Mouse (Mus musculus): Measurements from ENCODE around the gene Aim2. TPM values are rescaled to one million over a fixed set of nuclear protein-coding genes. Genes with fewer than 3 reads are reported as not detected.
"Not testable (repeated sequence)": the region's sequence is repeated elsewhere in the genome, so short reads cannot be mapped to it uniquely, and the experiment has no call there.

Aim2 gene
- 2.4 and 4.0 TPM in 2 replicates for polyA plus RNA-seq (2016; fragmentation: Nextera tagmentation; extraction: Ambion mirVana)

DNA sequence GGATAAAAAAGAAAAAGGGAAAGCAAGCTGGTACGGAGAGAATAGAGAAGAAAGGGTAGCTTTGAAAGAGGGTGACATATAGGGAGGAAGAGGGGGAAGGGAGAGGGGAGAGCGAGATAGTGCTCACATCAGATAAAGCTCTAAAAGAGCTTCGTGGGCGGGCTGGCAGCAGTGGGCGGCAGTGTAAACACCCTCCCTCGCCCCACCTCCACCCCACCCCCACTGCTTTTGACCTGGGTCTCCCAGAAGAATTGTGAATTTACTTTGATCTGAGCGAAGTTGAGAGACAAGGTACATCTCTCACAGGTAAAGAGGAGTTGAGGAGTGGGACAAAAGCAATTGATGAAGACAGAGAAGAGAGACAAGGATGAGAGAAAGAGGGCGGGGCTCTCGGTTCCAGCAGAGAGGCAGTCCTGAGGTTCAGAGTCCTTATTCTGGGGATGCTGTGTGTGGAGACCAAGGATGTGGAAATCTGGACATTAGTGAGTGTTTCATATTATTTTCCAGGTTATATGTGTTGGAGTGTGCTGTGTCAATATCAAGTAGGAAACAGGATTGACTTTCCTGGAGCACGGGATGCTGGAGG, at the start of gene Aim2:
Gene Aim2, plus strand, starts transcription at position 508 of the 586 bp plus-strand sequence.
- H3K4me2 ChIP-seq (replicated peaks), result peak within 1 kb of the TSS; percentile 46
- no peaks in the 10 kb centered on the region for H3K9me3 ChIP-seq
- no peak within 1 kb of the TSS for H3K27ac ChIP-seq
- no peak for ATAC-seq (ENCODE audit: insufficient number of reproducible peaks, insufficient read depth, low FRiP score, low TSS enrichment)
- H3K36me3 ChIP-seq, result no peaks in the 10 kb centered on the region
- H3K9ac ChIP-seq, result no peak within 1 kb of the TSS
- peak within 1 kb of the TSS; percentile 27 for H3K4me3 ChIP-seq
- H3K4me1 ChIP-seq, result peaks cover 10% of the 10 kb centered on the region; the same call in 1 of the 2 replicates
- WGBS, result 9% methylated on average over 10 of the region's 10 CpGs
- no peaks in the 10 kb centered on the region for H3K27me3 ChIP-seq

DNA sequence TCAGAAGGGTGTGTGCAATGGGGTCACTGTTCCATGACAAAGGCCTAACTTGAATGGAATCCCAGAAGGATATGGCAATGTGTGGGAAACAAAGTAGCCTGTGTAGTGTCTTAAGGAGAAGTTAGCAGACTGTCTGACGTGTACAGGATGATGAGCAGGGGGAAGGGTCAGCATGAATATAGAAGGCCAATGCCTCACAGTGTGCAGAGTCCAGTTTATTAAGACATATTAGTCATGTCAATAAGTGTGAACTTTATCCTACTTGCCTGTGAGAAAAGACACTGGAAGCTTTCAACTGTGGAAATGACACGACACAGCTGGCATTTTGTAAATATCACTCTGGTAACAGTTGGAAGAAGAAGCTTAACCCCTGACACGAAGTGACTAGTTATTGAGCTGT, 47.9 kb upstream of the Aim2 start:
- not testable (repeated sequence) for H3K4me1 ChIP-seq; ATAC-seq (ENCODE audit: insufficient number of reproducible peaks, insufficient read depth, low FRiP score, low TSS enrichment); H3K27me3 ChIP-seq; H3K9me3 ChIP-seq; H3K36me3 ChIP-seq; H3K4me3 ChIP-seq; H3K4me2 ChIP-seq (replicated peaks); H3K27ac ChIP-seq; H3K9ac ChIP-seq
- WGBS, result 60% methylated on average over 3 of the region's 3 CpGs

DNA sequence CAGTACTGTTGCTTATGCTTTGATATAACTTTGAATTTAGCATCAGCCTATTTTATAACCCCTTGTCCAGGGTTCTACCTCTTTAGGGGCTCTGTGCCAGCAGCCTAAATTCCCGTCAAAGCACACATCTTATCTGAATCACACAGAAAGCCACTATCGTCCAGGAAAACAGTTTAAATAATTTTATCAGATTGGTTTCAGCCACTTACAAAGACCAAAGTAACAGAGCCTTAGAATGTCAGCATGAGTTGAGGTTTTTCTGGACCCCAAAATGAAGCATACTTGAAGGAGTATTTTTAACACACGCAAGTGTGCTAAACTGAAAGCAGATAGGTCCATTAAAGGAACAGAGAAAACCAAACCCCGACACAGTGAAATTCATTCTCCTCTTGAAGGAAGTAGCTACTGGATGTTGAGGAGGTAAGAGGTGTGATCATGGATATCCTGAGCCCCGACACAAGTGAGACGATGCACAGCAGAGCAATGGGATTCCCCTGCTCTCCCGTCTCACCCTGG, 37.1 kb upstream of the Aim2 start:
- H3K27me3 ChIP-seq; H3K4me2 ChIP-seq (replicated peaks); ATAC-seq (ENCODE audit: insufficient number of reproducible peaks, insufficient read depth, low FRiP score, low TSS enrichment); H3K36me3 ChIP-seq; H3K4me3 ChIP-seq; H3K27ac ChIP-seq; H3K9ac ChIP-seq; H3K9me3 ChIP-seq; H3K4me1 ChIP-seq: not testable (repeated sequence)
- 78% methylated on average over 7 of the region's 7 CpGs for WGBS

DNA sequence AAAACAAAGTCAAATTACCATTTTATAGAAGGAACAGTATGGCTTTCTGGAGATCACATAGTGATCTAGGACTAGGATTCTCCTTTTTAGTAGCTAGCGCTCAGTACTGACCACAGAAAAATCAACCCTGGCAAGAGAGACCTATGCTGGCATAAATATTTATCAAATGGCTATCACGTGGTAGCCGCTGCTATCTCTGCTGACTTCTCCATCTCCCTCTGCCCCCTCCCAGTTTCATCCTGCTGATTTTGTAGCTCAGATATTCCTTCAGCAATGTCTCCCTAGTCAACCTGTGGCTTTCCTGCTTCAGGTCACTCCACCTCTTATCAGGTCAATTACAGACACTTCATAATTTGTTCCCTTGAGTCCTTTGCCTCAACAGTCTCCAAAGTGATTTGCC, 35.0 kb upstream of the Aim2 start:
- no peak for ATAC-seq (ENCODE audit: insufficient number of reproducible peaks, insufficient read depth, low FRiP score, low TSS enrichment)
- H3K36me3 ChIP-seq, result no peaks in the 10 kb centered on the region
- no peak overlapping the region for H3K4me3 ChIP-seq
- no peaks in the 10 kb centered on the region for H3K4me1 ChIP-seq
- H3K27ac ChIP-seq, result no peak overlapping the region
- H3K9me3 ChIP-seq, result no peaks in the 10 kb centered on the region
- H3K9ac ChIP-seq, result no peak overlapping the region
- no peak overlapping the region for H3K4me2 ChIP-seq (replicated peaks)
- 88% methylated on average over 3 of the region's 3 CpGs for WGBS
- no peaks in the 10 kb centered on the region for H3K27me3 ChIP-seq

DNA sequence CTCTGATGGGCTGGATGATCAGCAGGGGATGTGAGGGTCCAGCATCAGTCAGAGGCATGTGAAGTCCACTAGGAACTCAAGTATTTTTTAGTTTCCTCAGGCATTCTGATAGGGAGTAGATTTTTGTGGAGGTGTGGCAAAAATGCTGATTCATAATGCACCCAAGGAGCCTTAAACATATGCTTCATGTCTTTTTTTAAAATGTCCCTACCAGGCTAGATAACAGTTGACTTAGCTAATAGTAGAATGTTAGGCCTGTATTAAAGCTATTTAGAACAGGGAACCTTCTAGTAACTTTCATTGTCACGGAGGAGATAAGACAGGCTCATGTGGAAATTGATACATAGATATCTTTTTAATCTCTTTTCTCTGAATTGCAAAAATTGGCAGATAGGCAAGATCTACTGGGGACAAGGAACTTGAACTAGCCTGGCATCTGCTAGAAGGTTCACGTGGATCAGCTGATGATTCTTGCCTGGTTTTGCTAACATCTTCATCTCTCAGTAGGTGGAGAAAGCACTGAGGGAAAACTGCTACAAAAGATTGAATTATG, 32.7 kb upstream of the Aim2 start:
- Histone ChIP-seq H3K36me3 (no peaks in the 10 kb centered on the region), H3K4me1 (no peaks in the 10 kb centered on the region), H3K9ac (no peak overlapping the region), H3K4me3 (no peak overlapping the region), H3K27me3 (no peaks in the 10 kb centered on the region), H3K9me3 (no peaks in the 10 kb centered on the region), H3K4me2 (replicated peaks) (no peak overlapping the region), H3K27ac (no peak overlapping the region)
- ATAC-seq (ENCODE audit: insufficient number of reproducible peaks, insufficient read depth, low FRiP score, low TSS enrichment), result no peak
- WGBS, result 88% methylated on average over 2 of the region's 2 CpGs

DNA sequence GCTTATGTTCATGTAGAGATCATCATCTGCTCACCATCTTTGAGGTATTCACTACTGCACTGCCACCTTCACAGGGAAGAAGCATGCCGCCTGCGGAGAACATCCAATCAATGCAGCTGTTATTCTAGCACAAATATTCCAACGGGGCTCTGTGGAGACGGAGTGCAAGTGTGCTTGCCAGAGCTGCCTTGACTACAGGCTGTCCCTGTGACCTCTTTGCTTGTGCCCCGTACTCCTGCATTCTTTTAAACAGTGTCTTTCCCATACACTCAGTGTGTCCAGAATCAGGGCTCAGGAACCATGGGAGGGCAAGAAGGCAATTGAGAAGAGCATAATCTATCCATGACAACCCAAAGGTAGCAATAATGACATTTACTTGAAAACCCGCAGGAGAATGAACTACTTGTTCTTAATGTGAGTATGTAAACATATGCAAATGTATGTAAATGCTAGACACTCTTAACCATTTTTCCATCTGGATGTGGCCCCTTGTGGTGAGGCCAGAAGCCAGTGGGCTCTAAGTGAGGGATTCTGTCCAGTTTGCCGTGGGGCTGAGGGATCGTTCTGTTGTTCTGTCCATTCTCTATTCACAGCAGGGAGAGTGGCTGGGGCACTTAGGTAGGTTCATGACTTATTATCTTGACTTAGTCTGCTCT, 29.0 kb upstream of the Aim2 start:
- no peaks in the 10 kb centered on the region for H3K27me3 ChIP-seq
- no peak for ATAC-seq (ENCODE audit: insufficient number of reproducible peaks, insufficient read depth, low FRiP score, low TSS enrichment)
- no peak overlapping the region for H3K9ac ChIP-seq
- no peaks in the 10 kb centered on the region for H3K9me3 ChIP-seq
- H3K4me2 ChIP-seq (replicated peaks), result no peak overlapping the region
- no peak overlapping the region for H3K4me3 ChIP-seq
- no peaks in the 10 kb centered on the region for H3K36me3 ChIP-seq
- H3K27ac ChIP-seq, result no peak overlapping the region
- no peaks in the 10 kb centered on the region for H3K4me1 ChIP-seq
- 75% methylated on average over 8 of the region's 8 CpGs for WGBS

DNA sequence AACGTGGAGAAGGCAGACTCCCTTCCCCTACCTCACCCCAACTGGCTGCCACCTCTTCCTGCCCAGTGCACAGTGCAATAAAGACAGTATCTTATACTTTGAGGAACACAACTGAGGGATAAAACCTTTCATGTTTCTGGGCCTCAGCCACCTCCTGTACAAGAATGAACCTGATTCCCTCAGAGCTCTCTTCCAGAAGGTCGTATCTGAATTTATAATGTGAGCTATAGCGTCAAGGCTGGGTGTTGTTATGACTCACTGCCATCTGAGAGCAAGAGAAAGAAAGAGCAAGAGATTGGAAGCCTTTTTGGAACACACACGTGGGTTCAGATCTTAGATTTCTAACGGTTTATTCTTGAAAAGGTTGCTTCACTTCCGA, 28.4 kb upstream of the Aim2 start:
- Histone ChIP-seq H3K9ac (no peak overlapping the region), H3K27me3 (no peaks in the 10 kb centered on the region), H3K27ac (no peak overlapping the region), H3K9me3 (no peaks in the 10 kb centered on the region), H3K4me3 (no peak overlapping the region), H3K4me1 (no peaks in the 10 kb centered on the region), H3K36me3 (no peaks in the 10 kb centered on the region), H3K4me2 (replicated peaks) (no peak overlapping the region)
- no peak for ATAC-seq (ENCODE audit: insufficient number of reproducible peaks, insufficient read depth, low FRiP score, low TSS enrichment)
- whole genome bisulfite sequencing, result 72% methylated on average over 6 of the region's 6 CpGs

DNA sequence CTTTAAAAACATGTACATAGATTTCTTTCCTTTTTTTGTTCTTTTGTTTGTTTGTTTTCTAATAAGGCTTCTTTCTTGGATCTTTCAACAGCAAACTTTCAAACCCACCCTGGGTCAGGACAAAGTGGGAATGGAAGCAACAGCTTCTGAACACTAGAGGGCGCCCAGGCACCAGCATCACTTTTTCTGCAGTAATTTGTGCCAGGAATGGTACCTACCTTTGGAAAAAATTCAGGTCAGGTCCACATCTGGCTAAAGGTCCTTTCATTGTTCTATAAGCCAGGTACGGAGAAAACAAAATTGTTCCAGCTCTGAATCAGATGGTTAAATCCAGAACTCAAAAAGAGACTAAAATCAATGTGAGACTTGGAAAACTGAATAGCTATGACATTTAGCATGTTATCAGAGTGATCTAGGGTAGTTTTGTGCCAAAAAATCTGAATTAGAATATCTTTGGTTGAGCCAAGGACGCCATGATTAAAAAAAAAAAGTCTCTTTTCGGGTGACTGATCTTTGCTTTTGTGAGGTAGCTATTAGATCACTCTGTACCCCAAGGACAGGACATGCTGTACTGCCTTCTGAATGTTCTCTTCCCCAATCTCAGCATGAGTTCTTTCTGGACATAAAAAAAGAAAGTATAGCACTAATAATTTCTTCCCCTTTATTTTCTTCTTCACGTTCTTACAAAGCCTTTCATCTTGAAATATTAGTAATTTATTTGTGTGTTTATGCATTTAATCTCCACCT, 26.7 kb upstream of the Aim2 start:
- H3K9me3 ChIP-seq, result no peaks in the 10 kb centered on the region
- H3K4me3 ChIP-seq, result no peak overlapping the region
- no peaks in the 10 kb centered on the region for H3K36me3 ChIP-seq
- 32% methylated on average over 5 of the region's 5 CpGs for WGBS
- H3K9ac ChIP-seq, result no peak overlapping the region
- no peak overlapping the region for H3K27ac ChIP-seq
- H3K4me2 ChIP-seq (replicated peaks), result no peak overlapping the region
- no peak for ATAC-seq (ENCODE audit: insufficient number of reproducible peaks, insufficient read depth, low FRiP score, low TSS enrichment)
- H3K4me1 ChIP-seq, result no peaks in the 10 kb centered on the region
- H3K27me3 ChIP-seq, result no peaks in the 10 kb centered on the region

DNA sequence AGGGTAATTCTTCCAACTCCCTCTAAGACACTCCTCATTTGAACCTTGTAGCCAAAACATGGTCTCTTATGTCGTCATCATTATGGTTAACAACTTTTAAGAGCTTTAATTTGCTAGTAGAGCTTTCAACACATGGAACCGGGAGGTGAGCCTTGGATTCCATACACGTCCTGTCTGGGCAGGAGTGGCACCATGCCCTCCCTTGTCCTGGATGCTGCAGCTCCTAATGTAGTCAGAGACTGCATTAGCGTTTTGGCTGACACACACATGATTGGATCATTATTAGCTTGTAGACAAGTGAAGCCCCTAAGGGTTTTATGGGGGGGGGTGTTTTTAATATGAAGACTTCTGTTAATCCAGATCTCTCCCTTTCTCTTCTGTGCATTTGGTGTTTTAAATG, 25.7 kb upstream of the Aim2 start:
- Histone ChIP-seq H3K4me1 (no peaks in the 10 kb centered on the region), H3K4me2 (replicated peaks) (no peak overlapping the region), H3K9me3 (no peaks in the 10 kb centered on the region), H3K4me3 (no peak overlapping the region), H3K27me3 (no peaks in the 10 kb centered on the region), H3K36me3 (no peaks in the 10 kb centered on the region), H3K27ac (no peak overlapping the region), H3K9ac (no peak overlapping the region)
- ATAC-seq (ENCODE audit: insufficient number of reproducible peaks, insufficient read depth, low FRiP score, low TSS enrichment), result no peak
- WGBS, result 56% methylated on average over 4 of the region's 4 CpGs

DNA sequence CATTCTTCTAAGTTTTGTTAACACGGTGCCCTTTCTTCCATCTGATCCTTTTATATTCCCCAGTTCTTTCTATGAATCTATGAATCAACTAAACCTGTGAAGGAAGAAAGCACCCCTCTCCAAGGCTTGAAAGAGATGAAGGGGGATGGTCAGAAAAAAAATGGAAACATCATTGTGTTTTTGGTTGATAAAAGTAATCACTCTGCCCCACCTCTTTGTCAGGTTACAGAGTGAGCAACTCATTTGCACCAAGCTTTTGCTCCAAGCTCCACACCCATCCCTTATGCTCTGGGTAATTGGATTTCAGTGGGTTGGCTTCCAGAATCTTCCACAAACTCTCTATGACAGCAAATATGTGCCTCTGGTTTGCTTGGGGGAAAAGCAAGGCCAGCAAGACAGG, 25.3 kb upstream of the Aim2 start:
- 83% methylated on average over 1 of the region's 1 CpGs for WGBS
- Histone ChIP-seq H3K4me3 (no peak overlapping the region), H3K27me3 (no peaks in the 10 kb centered on the region), H3K4me2 (replicated peaks) (no peak overlapping the region), H3K9ac (no peak overlapping the region), H3K36me3 (no peaks in the 10 kb centered on the region), H3K27ac (no peak overlapping the region), H3K4me1 (no peaks in the 10 kb centered on the region), H3K9me3 (no peaks in the 10 kb centered on the region)
- ATAC-seq (ENCODE audit: insufficient number of reproducible peaks, insufficient read depth, low FRiP score, low TSS enrichment), result no peak

DNA sequence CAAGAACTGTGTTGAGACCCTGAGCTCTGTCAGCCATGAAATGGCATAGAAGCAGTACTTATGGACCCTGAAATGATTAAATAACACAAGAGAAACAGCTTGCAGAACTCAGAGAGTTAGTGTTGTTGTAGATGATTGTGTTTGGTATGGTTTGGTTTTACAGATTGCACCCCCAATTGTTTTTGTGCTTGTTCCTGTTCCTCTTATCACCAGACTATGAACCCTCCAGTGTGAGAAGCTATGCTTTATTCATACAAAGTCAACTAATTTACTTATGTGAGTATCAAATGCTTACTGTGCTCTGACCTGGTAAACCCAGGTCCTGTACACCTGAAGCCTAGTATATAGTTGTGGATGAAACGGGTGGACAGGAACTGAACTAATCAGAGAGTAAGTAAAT, 24.1 kb upstream of the Aim2 start:
- whole genome bisulfite sequencing, result 54% methylated on average over 1 of the region's 1 CpGs
- no peak overlapping the region for H3K9ac ChIP-seq
- no peak overlapping the region for H3K4me2 ChIP-seq (replicated peaks)
- H3K4me1 ChIP-seq, result no peaks in the 10 kb centered on the region
- H3K9me3 ChIP-seq, result no peaks in the 10 kb centered on the region
- H3K4me3 ChIP-seq, result no peak overlapping the region
- no peaks in the 10 kb centered on the region for H3K27me3 ChIP-seq
- no peak for ATAC-seq (ENCODE audit: insufficient number of reproducible peaks, insufficient read depth, low FRiP score, low TSS enrichment)
- H3K36me3 ChIP-seq, result no peaks in the 10 kb centered on the region
- H3K27ac ChIP-seq, result no peak overlapping the region

DNA sequence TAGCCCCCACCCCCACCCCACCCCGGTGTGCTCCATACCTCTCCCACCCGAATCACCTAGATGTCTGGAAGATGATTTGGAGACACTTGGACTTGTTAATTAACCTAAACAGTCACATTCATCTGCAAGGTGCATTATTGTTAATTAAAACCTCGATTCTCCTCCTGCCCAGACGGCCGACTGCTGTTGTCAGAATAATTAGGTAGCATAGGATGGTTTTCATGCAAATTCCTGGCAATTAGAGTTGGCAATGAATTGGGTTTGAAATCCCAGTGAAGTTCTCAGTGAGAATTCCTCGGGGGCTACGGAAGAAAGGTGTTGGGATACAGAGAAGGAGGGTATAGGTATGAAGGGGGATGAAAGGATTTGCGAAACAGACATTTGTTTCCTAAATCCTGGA, 22.2 kb upstream of the Aim2 start:
- H3K9me3 ChIP-seq, result no peaks in the 10 kb centered on the region
- H3K4me1 ChIP-seq, result no peaks in the 10 kb centered on the region
- no peak overlapping the region for H3K27ac ChIP-seq
- H3K9ac ChIP-seq, result no peak overlapping the region
- WGBS, result 58% methylated on average over 8 of the region's 8 CpGs
- no peak for ATAC-seq (ENCODE audit: insufficient number of reproducible peaks, insufficient read depth, low FRiP score, low TSS enrichment)
- H3K4me2 ChIP-seq (replicated peaks), result no peak overlapping the region
- H3K36me3 ChIP-seq, result no peaks in the 10 kb centered on the region
- no peaks in the 10 kb centered on the region for H3K27me3 ChIP-seq
- H3K4me3 ChIP-seq, result no peak overlapping the region
